Mouse (Mus musculus) thymus, adult 2 months (tissue): ENCODE data around the gene Pygo2. TPM values are rescaled to one million over a fixed set of nuclear protein-coding genes. Genes with fewer than 3 reads are reported as not detected.
A peak's percentile ranks its signal among the peaks of the same experiment; 100 is the strongest.

ENCODE experiments used
- DNase-seq: peaks from one replicate; pipeline ENCODE4 v3.0.0; 2021
- H3K27ac ChIP-seq: fragments of 200-500 bp; 2 replicates; pipeline ENCODE4 v1.5.1; 2012; ENCODE audit warnings: low read length, control low read depth; ENCODE audit not compliant: control insufficient read depth, insufficient read depth
- H3K27me3 ChIP-seq: fragments of 200-500 bp; 2 replicates; pipeline ENCODE4 v1.6.1; 2012; ENCODE audit warnings: mild to moderate bottlenecking, low read length, moderate library complexity, mixed read lengths; ENCODE audit not compliant: control insufficient read depth, insufficient read depth
- H3K36me3 ChIP-seq: fragments of 200-500 bp; 2 replicates; pipeline ENCODE4 v1.6.1; 2012; ENCODE audit warnings: mild to moderate bottlenecking, low read length, moderate library complexity; ENCODE audit not compliant: control insufficient read depth, insufficient read depth
- H3K4me1 ChIP-seq: fragments of 200-500 bp; replicated peaks from 2 replicates; pipeline ENCODE4 v1.6.1; 2012; ENCODE audit warnings: low read length; ENCODE audit not compliant: control insufficient read depth, insufficient read depth
- H3K4me3 ChIP-seq: fragments of 200-500 bp; 2 replicates; pipeline ENCODE4 v1.5.1; 2012; ENCODE audit warnings: mild to moderate bottlenecking, low read length, control low read depth, moderate library complexity; ENCODE audit not compliant: control insufficient read depth, insufficient read depth
- CTCF ChIP-seq: fragments of 200-500 bp; IDR thresholded peaks from 2 replicates; pipeline ENCODE4 v1.5.1; 2012; ENCODE audit warnings: mild to moderate bottlenecking, control low read depth, low read length, moderate library complexity, borderline replicate concordance; ENCODE audit not compliant: control insufficient read depth, poor library complexity, insufficient read depth; ENCODE audit errors: extremely low read depth
- POLR2A ChIP-seq: fragments of 200-500 bp; IDR thresholded peaks from 2 replicates; pipeline ENCODE4 v1.6.1; 2012; ENCODE audit warnings: mild to moderate bottlenecking, low read length, control low read depth, moderate library complexity; ENCODE audit not compliant: control insufficient read depth, poor library complexity, insufficient read depth; ENCODE audit errors: extremely low read depth
- WGBS: fragments of 180-500 bp; shearing (Covaris S2); methylation state at CpG from one replicate; pipeline ENCODE4 v1.1.7; 2018; 5-methylcytosine and 5-hydroxymethylcytosine counted together
- polyA plus RNA-seq: library from polyadenylated mRNA; depleted of rRNA; stranded (reverse); fragments of >200 nt; gene quantifications from 2 replicates; pipeline ENCODE4 v1.2.3, GENCODE M21; 2012

The Pygo2 gene
- polyA plus RNA-seq, 1 experiment, result 82.3 TPM

DNA sequence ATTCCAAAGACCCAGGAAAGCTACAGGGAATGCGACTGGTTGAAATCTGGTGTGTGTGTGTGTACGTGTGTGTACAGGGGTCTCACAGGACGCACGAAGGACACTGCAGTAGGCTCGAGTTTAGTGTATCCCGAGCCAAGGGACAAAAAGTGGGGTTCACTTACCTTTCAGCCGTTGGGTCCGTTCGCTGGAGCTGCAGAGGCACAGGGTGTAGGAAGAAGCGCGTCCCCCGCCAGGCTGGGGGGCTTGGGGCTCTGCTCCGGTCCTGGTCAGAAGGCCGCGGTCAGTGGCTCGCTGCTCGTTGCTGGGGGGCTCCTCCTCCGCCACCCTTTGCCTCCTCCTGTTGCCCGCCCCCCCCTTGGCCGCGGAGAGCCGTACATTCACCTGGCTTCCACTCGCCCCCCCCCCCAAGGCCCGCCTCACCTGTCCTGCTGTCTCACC is 37.1 kb upstream of the Pygo2 start:
- H3K27ac ChIP-seq, result peak overlapping the region; percentile 3; the same call in 1 of the 2 replicates
- H3K36me3 ChIP-seq, result no peaks in the 10 kb centered on the region
- peak overlapping the region; percentile 46 for H3K4me3 ChIP-seq
- H3K27me3 ChIP-seq, result peaks cover 13% of the 10 kb centered on the region
- H3K4me1 ChIP-seq, result peaks cover 57% of the 10 kb centered on the region
- WGBS, result 1% methylated on average over 21 of the region's 24 CpGs
- no peak for TF ChIP-seq CTCF
- TF ChIP-seq POLR2A, result no peak
- peak; percentile 12 for DNase-seq

DNA sequence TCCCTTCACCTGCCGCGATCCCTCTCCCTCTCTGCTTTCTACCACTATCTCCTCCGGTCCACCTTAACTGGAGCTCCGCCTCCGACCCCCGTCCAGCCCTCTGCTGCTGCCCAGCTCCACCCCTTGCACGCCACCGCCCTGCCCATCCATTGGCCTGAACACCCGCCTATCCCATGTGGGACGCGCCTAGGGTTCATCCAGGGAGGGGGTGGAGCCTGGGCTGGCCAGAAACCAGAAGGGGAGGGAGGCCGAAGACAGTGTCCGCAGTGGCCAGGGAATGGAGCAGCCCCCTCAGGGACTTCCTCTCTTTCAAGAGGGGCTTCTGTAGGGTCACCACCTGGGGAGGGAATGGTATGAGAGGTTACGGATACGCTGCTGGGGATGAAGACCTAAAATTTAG is 36.4 kb upstream of the Pygo2 start:
- under 1% methylated on average over 15 of the region's 15 CpGs for WGBS
- TF ChIP-seq POLR2A (no peak), CTCF (no peak)
- DNase-seq, result peak; percentile 74
- Histone ChIP-seq H3K27me3 (peaks cover 13% of the 10 kb centered on the region), H3K4me1 (peaks cover 50% of the 10 kb centered on the region), H3K4me3 (peak overlapping the region; percentile 49), H3K27ac (peak overlapping the region; percentile 59), H3K36me3 (no peaks in the 10 kb centered on the region)

DNA sequence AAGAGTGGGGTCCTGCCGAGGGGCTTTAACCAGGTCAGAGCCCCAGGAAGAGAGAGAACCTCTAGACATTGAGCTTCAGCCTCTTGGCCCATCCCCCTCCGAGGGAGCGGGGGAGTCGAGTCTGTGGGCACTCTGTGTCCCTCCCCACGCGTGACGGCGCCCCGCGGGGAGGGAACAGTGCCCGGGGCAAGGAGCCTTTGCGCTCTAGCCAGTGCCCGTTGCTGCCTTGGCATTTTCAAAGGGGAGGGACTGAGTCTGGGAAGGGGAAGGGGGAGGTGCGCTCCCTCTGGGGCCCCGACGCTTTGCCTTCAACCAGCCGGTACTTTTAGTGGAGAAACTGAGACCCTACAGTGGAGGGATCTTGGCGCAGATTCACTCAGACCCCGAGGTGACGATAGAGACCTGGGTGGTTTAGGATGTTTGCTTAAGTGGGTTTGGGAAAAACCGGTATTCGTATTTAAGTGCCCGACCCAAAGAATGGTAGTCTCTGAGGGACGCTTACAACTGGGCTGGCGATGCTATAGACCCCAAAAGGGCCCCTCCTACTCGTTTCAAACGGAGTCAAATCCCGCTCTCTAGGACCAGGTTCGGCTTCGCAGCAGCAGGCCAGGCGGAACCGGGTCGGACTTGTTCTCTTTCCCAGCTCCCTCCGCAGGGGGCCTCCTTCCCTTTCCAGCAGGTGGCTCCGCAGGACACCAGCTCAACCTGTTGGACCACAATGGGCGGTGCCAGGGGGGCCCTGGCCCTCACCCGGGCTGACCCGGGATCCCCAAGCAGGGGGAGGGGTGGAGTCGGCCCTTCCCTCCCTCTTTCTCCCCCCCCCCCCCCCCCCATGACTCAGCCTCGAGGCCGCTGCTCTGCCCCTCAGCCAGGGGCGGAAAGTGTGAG is 35.8 kb upstream of the Pygo2 start, which contains the start of gene Zbtb7b:
Gene Zbtb7b, minus strand, starts transcription at position 771 of the 888 bp plus-strand sequence.
- Histone ChIP-seq H3K36me3 (no peaks in the 10 kb centered on the region), H3K27ac (peak within 1 kb of the TSS; percentile 59), H3K4me3 (peak within 1 kb of the TSS; percentile 46), H3K4me1 (peaks cover 48% of the 10 kb centered on the region), H3K27me3 (peaks cover 13% of the 10 kb centered on the region)
- TF ChIP-seq POLR2A (no peak), CTCF (no peak)
- WGBS, result 1% methylated on average over 42 of the region's 42 CpGs
- peak; percentile 29 for DNase-seq

DNA sequence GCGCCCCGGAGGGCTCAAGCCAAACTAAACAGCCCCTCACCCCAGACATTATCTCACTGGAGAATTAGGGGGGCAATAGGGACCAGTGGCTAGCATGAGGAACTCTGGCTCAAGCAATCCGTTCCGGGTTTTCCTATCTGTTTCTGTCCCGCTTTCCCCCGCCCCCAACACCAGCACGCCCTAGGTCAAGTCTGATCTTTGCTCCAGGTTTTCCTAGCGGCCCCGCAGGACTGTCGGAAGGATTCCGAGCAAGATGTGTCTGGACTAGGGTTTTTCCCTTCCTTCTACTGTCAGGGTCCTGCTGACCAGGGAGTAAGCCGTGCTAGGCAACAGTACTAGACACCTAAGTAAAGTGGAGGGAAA is 35.1 kb upstream of the Pygo2 start:
- Histone ChIP-seq H3K36me3 (no peaks in the 10 kb centered on the region), H3K27me3 (peaks cover 13% of the 10 kb centered on the region), H3K4me1 (peaks cover 41% of the 10 kb centered on the region), H3K4me3 (peak overlapping the region; percentile 16), H3K27ac (no peak overlapping the region)
- DNase-seq, result peak; percentile 18
- WGBS, result 2% methylated on average over 12 of the region's 12 CpGs
- no peak for TF ChIP-seq CTCF
- no peak for TF ChIP-seq POLR2A

DNA sequence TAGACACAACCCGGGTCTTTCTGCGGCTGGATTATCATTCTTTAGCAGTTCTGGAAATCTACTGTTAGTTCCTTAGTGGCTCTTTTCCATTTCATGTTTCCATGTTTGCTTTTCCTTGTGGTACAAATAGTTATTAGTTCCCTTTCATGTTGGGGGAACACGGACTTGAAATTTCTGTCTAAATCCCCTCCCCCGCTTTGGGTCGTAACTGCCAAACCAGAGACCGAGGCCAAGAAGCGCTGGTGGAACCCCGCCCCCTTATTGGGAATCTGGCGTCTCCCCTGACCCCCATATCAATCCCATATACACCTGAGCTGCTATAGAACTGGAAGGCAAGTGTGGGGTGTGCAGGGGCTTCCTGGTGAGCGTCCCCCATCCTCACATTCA is 34.6 kb upstream of the Pygo2 start:
- Histone ChIP-seq H3K27me3 (peaks cover 13% of the 10 kb centered on the region), H3K4me1 (peaks cover 36% of the 10 kb centered on the region), H3K27ac (no peak overlapping the region), H3K4me3 (no peak overlapping the region), H3K36me3 (no peaks in the 10 kb centered on the region)
- no peak for DNase-seq
- no peak for TF ChIP-seq POLR2A
- TF ChIP-seq CTCF, result no peak
- 10% methylated on average over 10 of the region's 10 CpGs for WGBS

DNA sequence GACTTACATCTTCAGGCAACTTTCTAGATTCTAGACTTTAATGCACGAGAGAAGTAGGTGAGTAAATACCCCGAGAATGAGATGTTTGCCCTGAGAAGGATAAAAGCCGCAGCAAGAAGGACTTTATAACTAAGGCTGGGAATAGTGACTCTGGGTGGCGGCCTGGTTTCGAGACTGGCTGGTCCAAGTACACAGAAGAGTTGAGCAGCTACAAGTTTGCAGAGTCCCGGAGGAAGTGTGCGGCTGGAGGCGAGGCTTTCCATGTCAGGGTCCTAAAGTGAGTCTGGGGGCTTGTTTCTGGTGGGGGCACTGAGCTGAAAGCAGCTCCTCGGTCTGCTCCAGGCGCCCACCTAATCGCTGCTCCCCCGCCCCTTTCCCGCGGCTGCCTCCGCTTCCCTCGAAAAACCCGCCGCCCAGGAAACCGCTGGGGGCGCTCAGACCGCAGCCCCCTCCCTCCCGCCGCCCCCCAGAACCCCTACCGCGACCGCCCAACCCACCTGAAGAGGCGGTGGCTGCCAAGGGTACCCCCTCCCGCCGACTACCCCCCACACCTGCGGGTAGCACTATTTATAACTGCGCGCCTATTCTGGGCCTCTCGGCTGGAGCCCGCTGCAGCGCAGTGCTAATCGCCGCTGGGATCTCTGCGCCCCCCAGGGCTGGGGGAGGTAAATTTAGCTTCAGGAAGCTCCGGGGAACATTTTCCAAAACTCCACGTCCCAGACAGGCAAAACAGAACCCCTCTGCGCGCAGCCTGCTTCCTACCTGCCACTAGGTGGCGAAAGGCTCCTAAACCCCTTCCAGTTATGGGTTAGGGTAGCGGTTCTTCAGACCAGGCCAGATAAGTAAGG is 34.0 kb upstream of the Pygo2 start:
- under 1% methylated on average over 43 of the region's 44 CpGs for WGBS
- H3K4me3 ChIP-seq, result no peak overlapping the region; the same call in 1 of the 2 replicates
- DNase-seq, result peak; percentile 79

More for the DNA sequence above, 34.0 kb upstream of the Pygo2 start:
- peak; percentile 89 for TF ChIP-seq CTCF
- no peak for TF ChIP-seq POLR2A
- peaks cover 13% of the 10 kb centered on the region for H3K27me3 ChIP-seq
- H3K36me3 ChIP-seq, result no peaks in the 10 kb centered on the region
- peaks cover 31% of the 10 kb centered on the region for H3K4me1 ChIP-seq
- H3K27ac ChIP-seq, result no peak overlapping the region
